10 mouse cellular contexts compared by ENCODE assay signal in the genomic region with DNA sequence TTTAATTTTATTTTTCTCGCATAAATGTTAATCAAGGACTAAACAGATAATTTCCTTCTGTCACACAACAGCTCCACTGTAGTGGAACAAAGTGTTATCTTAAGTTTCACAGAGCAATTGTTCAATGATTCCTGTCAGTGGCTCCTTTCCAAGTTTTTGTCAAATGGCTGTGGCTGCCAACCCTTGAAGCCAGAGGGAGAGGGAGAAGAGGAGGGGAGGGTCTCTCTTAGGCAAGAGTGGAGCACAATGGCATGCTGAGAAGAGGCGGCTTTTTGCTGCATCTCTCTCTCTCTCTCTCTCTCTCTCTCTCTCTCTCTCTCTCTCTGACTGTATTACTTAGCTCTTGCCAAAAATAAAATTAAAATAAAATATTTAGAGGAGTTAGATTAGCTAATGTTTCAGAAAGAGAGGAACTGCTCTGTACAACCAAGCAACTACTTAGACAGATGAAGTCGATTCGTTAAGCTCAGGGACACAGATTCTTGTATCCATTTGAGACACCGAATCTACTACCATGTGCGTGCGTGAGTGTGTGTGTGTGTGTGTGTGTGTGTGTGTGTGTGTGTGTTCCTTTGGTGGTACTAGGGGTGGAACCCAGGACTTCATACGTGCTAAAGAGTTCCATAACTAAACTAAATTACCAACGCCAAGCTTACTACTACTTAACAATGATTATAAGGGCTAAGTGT.
DNase-seq lines count a peak whose midpoint lies in the region; ATAC-seq and TF ChIP-seq lines count a peak whose summit lies in the region.
"Had no signal": no experiment of that assay in that cellular context is flagged by ENCODE, and none has a peak within 500 bp of the region (broad histone marks: within the 10 kb centered on the region; RNA-seq: fewer than 3 reads in every experiment).

No protein-coding gene starts in this region.

- 0 out of 2 replicates have a peak overlapping the region, but pooled peaks have one; percentile 0 for H3K4me2 ChIP-seq in heart, embryonic 13.5 days

- no peaks in the 10 kb centered on the region for H3K36me3 ChIP-seq in heart, embryonic 10.5 days
- H3K36me3 ChIP-seq in heart, embryonic 13.5 days, result no peaks in the 10 kb centered on the region

- H3K9ac ChIP-seq in heart, embryonic 13.5 days, result no peak overlapping the region

- H3K4me1 ChIP-seq in heart, embryonic 10.5 days, result no peaks in the 10 kb centered on the region
- H3K4me1 ChIP-seq in heart, embryonic 13.5 days, result peaks cover 19% of the 10 kb centered on the region

- no peak for TF ChIP-seq POLR2A in brain, embryonic 14.5 days (IDR thresholded peaks at IDR 0.05; ENCODE audit: borderline replicate concordance, extremely low read depth, insufficient read depth, insufficient read length, poor library complexity, severe bottlenecking)

- H3K4me3 ChIP-seq in heart, embryonic 10.5 days, result no peak overlapping the region
- no peak overlapping the region for H3K4me3 ChIP-seq in heart, embryonic 13.5 days

- no peaks in the 10 kb centered on the region for H3K9me3 ChIP-seq in heart, embryonic 10.5 days
- H3K9me3 ChIP-seq in heart, embryonic 13.5 days, result no peaks in the 10 kb centered on the region

- no peaks in the 10 kb centered on the region for H3K27me3 ChIP-seq in heart, embryonic 10.5 days (ENCODE audit: insufficient read depth, poor library complexity, severe bottlenecking)
- H3K27me3 ChIP-seq in heart, embryonic 13.5 days (replicated peaks), result no peaks in the 10 kb centered on the region; the same call in 1 of the 2 replicates

- H3K27ac ChIP-seq in heart, embryonic 10.5 days, result no peak overlapping the region
- H3K27ac ChIP-seq in heart, embryonic 13.5 days (replicated peaks), result no peak overlapping the region

- DNase-seq in heart, adult 11 months, result peak; percentile 94
- DNase-seq in heart, embryonic 10.5 days (ENCODE audit: low spot score), result no peak
- peak; percentile 88 for DNase-seq in brain, embryonic 14.5 days (ENCODE audit: low read depth)
- DNase-seq in lung, postnatal 14 days, result peak; percentile 58
- DNase-seq in ovary, adult 18-20 months (ENCODE audit: low spot score), result no peak
- no peak for DNase-seq in right cerebral cortex, postnatal 10 days (ENCODE audit: low spot score in 2 of 2)
- DNase-seq: cerebellum, adult 9-10 months; right cerebral cortex, postnatal 14 days had no signal

- no peak for ATAC-seq in heart, embryonic 13.5 days (ENCODE audit: extremely low read depth, insufficient number of reproducible peaks, low FRiP score, low TSS enrichment)
- no peak for ATAC-seq in inflammation-experienced regulatory T-cells, adult 6 months

- TF ChIP-seq CTCF in brain, embryonic 14.5 days (IDR thresholded peaks at IDR 0.05; ENCODE audit: borderline replicate concordance, extremely low read depth, insufficient read depth, insufficient read length), result no peak

- WGBS in heart, embryonic 10.5 days, result 80% methylated on average over 9 of the region's 9 CpGs
- 64% methylated on average over 9 of the region's 9 CpGs for WGBS in heart, embryonic 13.5 days

Comparison
In these comparisons a context has a peak if more than half of its experiments do, and no peak if none do; other contexts are left out.
1. DNase-seq: peak in heart, adult 11 months (single experiment), brain, embryonic 14.5 days (single experiment) and lung, postnatal 14 days (single experiment); none in heart, embryonic 10.5 days (single experiment), ovary, adult 18-20 months (single experiment) and right cerebral cortex, postnatal 10 days (0 of 2).